Mouse (Mus musculus): Measurements from ENCODE around the gene Gm49721. TPM values are rescaled to one million over a fixed set of nuclear protein-coding genes. Genes with fewer than 3 reads are reported as not detected.
"Not testable (repeated sequence)": the region's sequence is repeated elsewhere in the genome, so short reads cannot be mapped to it uniquely, and the experiment has no call there.

Gene Gm49721
- polyA plus RNA-seq, 1 experiment from 2014 or later, result 0.14 TPM

GRCm38 (mm10) chr17:6997778-6998490, 19.2 kb downstream of the Gm49721 start:
- not testable (repeated sequence) for H3K9me3 ChIP-seq (replicated peaks)

GRCm38 (mm10) chr17:7001790-7002585, 23.3 kb downstream of the Gm49721 start:
- not testable (repeated sequence) for H3K9ac ChIP-seq; H3K4me1 ChIP-seq; H3K27me3 ChIP-seq; H3K36me3 ChIP-seq; ATAC-seq (replicated peaks; ENCODE audit: low FRiP score); H3K4me3 ChIP-seq (replicated peaks); H3K9me3 ChIP-seq (replicated peaks); H3K27ac ChIP-seq; H3K4me2 ChIP-seq
- WGBS, result 57% methylated on average over 9 of the region's 12 CpGs

More at GRCm38 (mm10) chr17:6997778-6998490, 19.2 kb downstream of the Gm49721 start:
- not testable (repeated sequence) for H3K4me3 ChIP-seq (replicated peaks); H3K36me3 ChIP-seq; H3K4me1 ChIP-seq; H3K27me3 ChIP-seq; H3K9ac ChIP-seq; H3K27ac ChIP-seq; H3K4me2 ChIP-seq; ATAC-seq (replicated peaks; ENCODE audit: low FRiP score)
- 71% methylated on average over 2 of the region's 7 CpGs for WGBS

- not testable (repeated sequence) for H3K36me3 ChIP-seq; H3K9ac ChIP-seq; H3K4me1 ChIP-seq; ATAC-seq (replicated peaks; ENCODE audit: low FRiP score); H3K27me3 ChIP-seq; H3K9me3 ChIP-seq (replicated peaks); H3K4me3 ChIP-seq (replicated peaks); H3K27ac ChIP-seq; H3K4me2 ChIP-seq
- WGBS, result no CpG with 5 or more reads among the region's 3 CpGs
These were observed 24.7 kb downstream of the Gm49721 start for GRCm38 (mm10) chr17:7003392-7003791.

GRCm38 (mm10) chr17:7005646-7006045, 26.9 kb downstream of the Gm49721 start:
- H3K27me3 ChIP-seq; H3K4me1 ChIP-seq; H3K9me3 ChIP-seq (replicated peaks); H3K4me2 ChIP-seq; H3K9ac ChIP-seq; H3K36me3 ChIP-seq; H3K4me3 ChIP-seq (replicated peaks); ATAC-seq (replicated peaks; ENCODE audit: low FRiP score); H3K27ac ChIP-seq: not testable (repeated sequence)
- WGBS, result 73% methylated on average over 3 of the region's 4 CpGs

DNA sequence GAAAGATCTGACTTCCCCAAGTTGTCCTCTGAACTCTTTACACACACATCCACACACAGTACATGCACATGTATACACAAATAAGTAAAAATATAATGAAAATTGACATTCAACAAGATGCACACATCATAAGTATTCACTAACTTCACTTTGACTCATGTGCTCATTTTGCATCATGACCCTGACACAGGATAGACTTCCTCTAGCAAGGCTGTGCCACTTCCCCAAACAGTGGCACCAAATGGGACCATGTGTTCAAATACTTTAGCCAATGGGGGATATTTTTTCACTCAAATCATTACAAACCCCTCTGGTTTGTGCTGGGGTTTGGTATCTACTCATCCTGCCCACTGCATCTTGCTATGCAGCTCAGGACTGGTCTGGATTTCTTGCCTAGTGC, 30.2 kb downstream of the Gm49721 start:
- not testable (repeated sequence) for H3K27ac ChIP-seq; H3K9me3 ChIP-seq (replicated peaks)

DNA sequence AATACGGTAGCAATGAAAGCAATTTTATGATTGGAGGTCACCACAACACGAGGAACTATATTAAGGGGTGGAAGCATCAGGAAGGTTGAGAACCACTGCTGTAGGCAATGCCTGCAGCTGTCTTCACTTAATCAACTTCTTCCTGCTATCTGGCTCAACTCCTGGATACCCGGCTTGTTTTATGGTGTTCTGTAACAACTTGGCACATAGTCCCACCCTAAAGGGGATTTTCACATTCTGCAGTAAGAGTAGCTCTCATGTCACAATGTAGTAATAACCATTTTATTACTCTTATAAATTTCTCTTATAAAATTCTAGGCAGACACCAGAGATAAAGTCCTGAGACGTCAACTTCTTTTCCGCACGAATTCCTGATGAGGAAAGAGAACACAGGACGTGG, 30.7 kb downstream of the Gm49721 start:
- H3K4me1 ChIP-seq, result not testable (repeated sequence)

More for the DNA sequence above, 30.2 kb downstream of the Gm49721 start:
- H3K4me2 ChIP-seq; H3K4me3 ChIP-seq (replicated peaks); H3K27me3 ChIP-seq; H3K4me1 ChIP-seq; ATAC-seq (replicated peaks; ENCODE audit: low FRiP score); H3K36me3 ChIP-seq; H3K9ac ChIP-seq: not testable (repeated sequence)

DNA sequence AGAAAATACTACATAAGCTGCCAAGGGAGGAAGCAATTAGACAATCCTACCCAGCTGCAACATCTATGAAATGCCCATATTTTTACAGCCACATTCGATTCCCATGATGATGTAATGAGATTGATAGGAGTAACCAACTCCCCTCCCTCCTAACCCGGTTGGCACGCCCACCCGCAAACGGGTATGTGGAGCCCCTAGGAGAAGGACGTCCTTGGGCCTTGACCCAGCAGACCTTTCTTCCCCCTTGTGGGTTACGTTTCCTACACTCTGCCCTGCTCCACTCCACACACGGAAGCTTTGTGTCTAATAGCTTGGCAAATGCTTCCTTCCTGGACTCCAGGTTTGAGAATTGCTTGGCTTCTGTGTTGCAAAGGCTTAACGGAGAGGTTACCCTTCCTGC, 31.2 kb downstream of the Gm49721 start:
- not testable (repeated sequence) for H3K4me3 ChIP-seq (replicated peaks); H3K27me3 ChIP-seq; H3K4me2 ChIP-seq; H3K27ac ChIP-seq; H3K4me1 ChIP-seq; H3K9ac ChIP-seq; H3K36me3 ChIP-seq; ATAC-seq (replicated peaks; ENCODE audit: low FRiP score); H3K9me3 ChIP-seq (replicated peaks)
- 65% methylated on average over 5 of the region's 9 CpGs for WGBS

More for the DNA sequence above, 30.7 kb downstream of the Gm49721 start:
- H3K9me3 ChIP-seq (replicated peaks); H3K9ac ChIP-seq; H3K4me3 ChIP-seq (replicated peaks); H3K36me3 ChIP-seq; H3K27ac ChIP-seq; ATAC-seq (replicated peaks; ENCODE audit: low FRiP score); H3K4me2 ChIP-seq; H3K27me3 ChIP-seq: not testable (repeated sequence)
- WGBS, result no CpG with 5 or more reads among the region's 7 CpGs

DNA sequence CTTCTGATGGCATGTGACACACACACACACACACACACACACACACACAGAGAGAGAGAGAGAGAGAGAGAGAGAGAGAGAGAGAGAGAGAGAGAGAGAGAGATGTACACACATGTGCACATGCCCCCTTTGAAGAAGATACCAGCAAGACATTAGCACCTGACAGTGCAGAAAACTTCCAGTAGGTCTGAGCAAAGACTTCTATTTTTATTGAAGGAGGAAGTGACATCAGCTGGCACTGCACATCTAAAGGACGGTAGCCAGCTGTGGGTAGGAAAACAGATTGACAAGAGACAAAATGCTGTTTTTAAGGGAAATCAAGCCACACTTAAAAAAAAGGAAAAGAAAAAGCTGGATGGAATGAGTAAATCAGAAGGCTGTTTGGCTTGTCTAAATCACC, 35.5 kb downstream of the Gm49721 start:
- not testable (repeated sequence) for H3K36me3 ChIP-seq; H3K4me1 ChIP-seq; H3K27me3 ChIP-seq; H3K9ac ChIP-seq; ATAC-seq (replicated peaks; ENCODE audit: low FRiP score); H3K4me2 ChIP-seq; H3K4me3 ChIP-seq (replicated peaks); H3K9me3 ChIP-seq (replicated peaks); H3K27ac ChIP-seq
- no CpG with 5 or more reads among the region's 1 CpGs for WGBS

- not testable (repeated sequence) for H3K4me1 ChIP-seq; H3K27ac ChIP-seq; H3K36me3 ChIP-seq; H3K9ac ChIP-seq; H3K9me3 ChIP-seq (replicated peaks); H3K27me3 ChIP-seq; H3K4me3 ChIP-seq (replicated peaks); H3K4me2 ChIP-seq
- 26% methylated on average over 3 of the region's 14 CpGs for WGBS
- peak; percentile 59; the same call in 1 of the 2 replicates for ATAC-seq (replicated peaks; ENCODE audit: low FRiP score)
These were observed 46.6 kb downstream of the Gm49721 start, which contains the start of gene Gm1604a for GRCm38 (mm10) chr17:7025257-7025656. Gene Gm1604a (plus strand): TSS chr17:7025568.

DNA sequence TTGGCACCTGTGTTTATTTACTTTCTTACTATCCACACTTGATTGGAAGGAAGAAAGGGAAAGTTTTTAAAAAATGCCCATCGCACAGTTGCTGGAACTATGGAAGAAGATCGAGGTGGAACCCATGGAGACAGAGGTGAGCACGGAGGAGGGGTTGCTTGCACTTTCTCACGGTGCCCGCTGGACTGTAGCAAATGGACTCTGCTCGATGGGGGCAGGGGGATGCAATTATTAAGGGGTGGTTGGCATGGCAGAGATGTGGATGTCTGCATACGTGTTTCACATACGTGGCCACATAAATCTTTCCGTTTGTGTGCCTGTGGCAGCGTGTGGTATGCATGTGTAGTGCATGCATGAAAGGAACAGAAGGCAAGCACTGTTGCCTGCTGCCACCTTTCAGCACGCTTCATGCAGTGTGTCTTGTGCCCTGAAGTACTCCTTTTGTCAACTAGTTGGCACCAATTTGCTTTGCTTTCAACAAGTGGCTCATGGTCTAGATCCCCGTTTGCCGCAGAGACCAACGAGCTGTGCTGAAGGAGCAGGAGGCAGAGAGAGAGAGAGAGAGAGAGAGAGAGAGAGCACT, 47.2 kb downstream of the Gm49721 start:
- WGBS, result 19% methylated on average over 3 of the region's 14 CpGs
- peak; percentile 75 for ATAC-seq (replicated peaks; ENCODE audit: low FRiP score)
- H3K27ac ChIP-seq, result not testable (repeated sequence)

DNA sequence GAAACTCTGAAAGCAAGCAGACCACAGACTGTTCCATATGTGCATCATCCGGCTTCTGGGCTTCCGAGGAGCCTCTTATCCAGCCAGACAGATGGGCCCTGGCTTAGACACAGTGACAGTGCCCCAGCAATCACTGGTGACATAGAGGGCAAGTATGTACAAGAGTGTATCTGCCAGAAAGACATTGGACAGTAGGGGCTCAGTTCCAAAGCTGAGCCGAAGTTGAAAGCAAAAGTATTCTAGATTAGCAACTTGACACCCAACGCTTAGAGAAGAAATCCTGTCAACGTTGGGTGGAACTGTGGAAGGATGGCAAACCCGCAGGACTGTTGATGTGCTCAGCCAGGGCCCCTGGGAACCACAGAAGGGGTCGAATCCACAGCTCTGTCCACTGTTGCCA, 51.5 kb downstream of the Gm49721 start:
- not testable (repeated sequence) for H3K27me3 ChIP-seq; ATAC-seq (replicated peaks; ENCODE audit: low FRiP score); H3K4me1 ChIP-seq; H3K36me3 ChIP-seq; H3K9ac ChIP-seq; H3K9me3 ChIP-seq (replicated peaks); H3K27ac ChIP-seq; H3K4me3 ChIP-seq (replicated peaks); H3K4me2 ChIP-seq
- 56% methylated on average over 5 of the region's 7 CpGs for WGBS

More for the DNA sequence above, 47.2 kb downstream of the Gm49721 start:
- not testable (repeated sequence) for H3K9me3 ChIP-seq (replicated peaks); H3K27me3 ChIP-seq; H3K4me3 ChIP-seq (replicated peaks); H3K9ac ChIP-seq; H3K36me3 ChIP-seq; H3K4me1 ChIP-seq; H3K4me2 ChIP-seq

DNA sequence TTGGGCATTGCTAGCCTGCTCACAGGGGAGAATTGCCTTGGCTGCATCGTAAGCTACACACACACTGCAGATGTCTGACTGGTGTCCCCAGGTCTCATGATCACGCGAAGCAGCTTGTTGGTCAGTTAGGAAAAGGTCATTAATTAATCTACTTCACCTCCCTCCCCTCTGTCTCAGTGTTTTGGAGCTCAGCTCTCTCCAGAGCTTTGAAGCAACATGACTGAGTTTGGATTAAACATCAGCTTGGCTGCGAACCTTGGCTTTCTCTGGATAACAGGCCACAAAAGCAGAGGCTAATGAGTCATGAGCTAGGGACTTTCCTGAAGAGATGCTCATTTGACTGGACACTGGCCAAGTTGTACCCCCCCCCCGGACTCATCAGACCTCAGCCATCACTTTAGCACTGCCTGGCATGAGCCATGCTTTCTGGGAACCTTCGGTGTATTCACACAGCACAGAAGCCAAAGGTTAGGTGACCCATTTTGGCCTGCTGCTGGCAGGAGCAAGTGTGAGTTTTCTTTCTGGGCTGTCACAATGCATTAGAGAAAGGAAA, 52.0 kb downstream of the Gm49721 start:
- H3K27me3 ChIP-seq; H3K27ac ChIP-seq; H3K36me3 ChIP-seq; H3K4me2 ChIP-seq; H3K4me3 ChIP-seq (replicated peaks); H3K9me3 ChIP-seq (replicated peaks); H3K4me1 ChIP-seq; H3K9ac ChIP-seq: not testable (repeated sequence)
- peak; percentile 69 for ATAC-seq (replicated peaks; ENCODE audit: low FRiP score)
- 62% methylated on average over 3 of the region's 6 CpGs for WGBS
